Mouse (Mus musculus): ENCODE measurements around the gene Nudt6.
A peak's percentile ranks its signal among the peaks of the same experiment; 100 is the strongest.

The Nudt6 gene

GRCm38 (mm10) chr3:37383096-37383765, 36.8 kb downstream of the Nudt6 start:
- no peak for DNase-seq (ENCODE audit: low spot score in 2 of 2)

- no peak for DNase-seq (ENCODE audit: low spot score in 2 of 2)
Measured at GRCm38 (mm10) chr3:37381457-37381856, 38.6 kb downstream of the Nudt6 start.

GRCm38 (mm10) chr3:37379930-37380881, 39.8 kb downstream of the Nudt6 start:
- no peak for DNase-seq (ENCODE audit: low spot score in 2 of 2)

DNA sequence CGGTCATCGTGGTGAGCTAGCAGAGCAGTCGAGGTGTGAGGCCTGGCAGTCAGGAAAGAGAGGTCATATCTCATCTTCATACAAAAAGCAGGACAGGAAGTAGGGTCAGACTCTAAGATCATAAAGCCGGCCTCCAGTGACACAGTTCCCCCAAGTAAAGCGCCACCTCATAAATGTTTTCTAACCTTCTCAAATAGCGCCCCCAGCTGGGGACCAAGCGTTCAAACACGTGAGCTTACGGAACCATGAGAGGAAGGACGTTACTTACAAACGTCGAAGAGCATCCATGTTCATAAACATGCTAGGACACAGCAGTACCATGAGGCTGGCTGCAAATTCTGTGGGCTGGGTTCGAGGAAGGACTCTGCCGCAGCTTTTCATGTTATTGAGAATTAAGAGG, 40.8 kb downstream of the Nudt6 start:
- DNase-seq (ENCODE audit: low spot score in 2 of 2) = no peak

DNA sequence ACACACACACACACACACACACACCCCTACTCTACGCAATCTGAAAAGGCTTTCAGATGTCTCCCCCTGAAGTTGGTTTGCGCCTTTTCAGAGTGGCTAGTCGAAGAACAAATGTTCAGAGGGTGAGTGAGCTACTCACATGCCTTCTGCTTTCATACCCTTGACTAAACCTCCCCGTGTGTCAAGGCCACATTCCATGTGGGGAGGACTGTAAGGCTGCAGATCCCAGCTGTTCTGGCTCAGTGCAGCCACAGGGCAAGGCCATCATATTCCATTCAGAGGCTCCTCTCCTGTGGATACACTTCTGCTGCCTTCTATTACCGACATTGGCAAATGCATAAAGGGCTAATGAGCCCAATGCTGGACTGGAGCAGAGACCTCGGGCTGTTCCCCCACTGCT, 41.6 kb downstream of the Nudt6 start:
- no peak for DNase-seq (ENCODE audit: low spot score in 2 of 2)

DNA sequence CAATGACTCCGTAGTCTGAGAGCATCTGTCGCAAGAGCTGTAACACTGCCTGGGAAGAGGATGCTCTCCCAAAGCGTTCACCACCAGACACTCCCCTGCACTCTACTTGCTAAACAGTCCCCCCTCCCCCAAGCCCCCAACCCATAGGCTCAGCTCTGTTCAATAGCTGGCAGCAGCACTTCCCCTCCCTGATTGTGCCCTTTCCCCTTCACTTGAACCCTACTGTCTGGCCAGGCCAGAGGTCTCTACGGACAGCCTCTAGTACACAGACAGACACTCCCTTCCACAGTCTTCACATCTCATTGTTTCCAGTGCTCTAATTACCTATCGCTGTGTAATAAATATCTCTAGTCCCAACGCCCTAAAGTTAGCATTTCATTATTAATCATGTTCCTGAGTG, 42.1 kb downstream of the Nudt6 start:
- DNase-seq (ENCODE audit: low spot score in 2 of 2) = no peak

DNA sequence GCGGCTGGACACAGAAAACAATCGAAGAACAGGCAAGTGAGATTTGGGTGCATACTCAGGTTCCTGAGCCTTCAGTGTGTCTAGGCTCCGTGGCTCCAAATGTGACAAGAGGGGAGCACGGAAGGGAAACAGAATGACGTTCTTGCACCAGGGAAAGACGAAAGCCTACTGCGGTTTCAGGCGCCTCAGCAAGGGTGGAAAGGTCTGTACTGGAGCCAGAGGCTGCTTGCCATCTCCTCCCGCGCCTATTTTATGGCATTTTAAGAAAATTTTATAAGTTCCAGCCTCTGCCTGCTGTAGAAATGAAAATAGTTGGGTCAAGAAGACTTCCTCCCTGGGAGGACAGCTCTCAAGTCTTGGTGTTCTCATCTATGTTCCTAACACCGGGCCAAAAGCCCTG, 46.3 kb downstream of the Nudt6 start:
- DNase-seq (ENCODE audit: low spot score in 2 of 2) = no peak

GRCm38 (mm10) chr3:37370407-37370806, 49.6 kb downstream of the Nudt6 start:
- no peak for DNase-seq (ENCODE audit: low spot score in 2 of 2)

- DNase-seq (ENCODE audit: low spot score in 2 of 2) = no peak
Measured at GRCm38 (mm10) chr3:37366381-37367053, 53.5 kb downstream of the Nudt6 start.

DNA sequence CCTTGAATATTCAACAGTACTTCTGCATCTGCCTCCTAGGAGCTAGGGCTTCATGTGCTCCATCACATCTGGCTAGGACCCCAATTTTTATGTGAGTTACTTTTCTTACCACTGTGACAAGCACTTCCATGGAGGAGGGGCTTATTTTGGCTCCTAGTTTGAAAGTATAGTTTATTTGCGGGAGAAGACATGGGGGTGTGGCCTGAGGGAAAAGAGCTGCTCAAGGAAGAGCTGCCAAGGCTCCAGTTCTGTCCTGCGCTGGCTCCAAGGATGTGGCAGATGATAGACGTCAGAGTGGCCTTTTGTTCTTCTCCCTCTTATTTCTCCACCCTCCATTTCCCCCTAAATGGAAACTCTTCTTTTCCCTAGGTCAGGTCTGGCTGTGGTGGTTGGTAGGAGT, 54.0 kb downstream of the Nudt6 start:
- no peak for DNase-seq (ENCODE audit: low spot score in 2 of 2)

DNA sequence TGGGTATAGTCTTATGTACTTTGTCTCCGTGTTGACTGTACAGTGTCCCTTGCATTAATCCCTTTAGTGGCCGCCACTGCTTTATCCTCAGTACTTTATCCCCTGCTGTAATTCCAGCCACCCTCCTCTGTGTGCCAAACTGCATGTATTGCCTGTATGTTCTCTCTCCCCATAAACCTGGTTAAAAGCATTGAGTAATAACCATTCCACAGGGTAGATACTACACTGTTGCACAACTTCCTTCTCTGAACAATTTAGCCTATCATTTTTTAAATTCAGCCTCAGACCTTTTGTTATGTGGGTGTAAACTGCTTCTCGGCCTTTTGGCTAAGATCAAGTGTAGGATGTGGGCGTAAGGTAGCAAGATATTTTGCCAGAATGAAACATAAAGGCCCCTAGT, 54.9 kb downstream of the Nudt6 start:
- DNase-seq (ENCODE audit: low spot score in 2 of 2) = no peak

DNA sequence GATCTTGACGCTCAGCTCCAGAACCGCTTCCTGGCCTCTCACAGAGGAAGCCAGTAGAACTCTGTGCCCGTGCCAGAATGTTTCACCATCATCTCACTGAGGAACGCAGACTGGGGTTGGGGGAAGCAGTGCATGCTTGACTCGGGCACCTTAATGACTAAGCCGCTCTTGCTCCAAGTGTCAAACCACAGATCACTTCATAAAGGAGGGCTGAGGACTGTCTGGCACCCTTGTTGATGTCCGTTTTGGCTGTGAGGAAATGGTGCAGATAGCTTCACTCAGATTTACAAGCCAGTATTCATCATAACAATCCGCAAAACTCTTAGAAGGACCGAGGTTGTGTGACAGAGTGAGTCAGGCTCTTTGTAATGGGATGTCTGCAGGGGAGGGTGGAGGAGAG, 59.3 kb downstream of the Nudt6 start:
- DNase-seq (ENCODE audit: low spot score in 2 of 2) = peak; percentile 22 to 23
